Mouse (Mus musculus): ENCODE data around the gene Bicdl2. TPM values are rescaled to one million over a fixed set of nuclear protein-coding genes. Genes with fewer than 3 reads are reported as not detected.

The Bicdl2 gene
- polyA plus RNA-seq, 1 experiment from 2014 or later = 50.9 TPM

GRCm38 (mm10) chr17:23670516-23671074 lies 10.3 kb downstream of the Bicdl2 start:
- Histone ChIP-seq H3K4me1 (replicated peaks; ENCODE audit: control insufficient read depth, insufficient read depth) (peaks cover 8% of the 10 kb centered on the region), H3K27ac (replicated peaks) (no peak overlapping the region), H3K27me3 (ENCODE audit: control insufficient read depth, insufficient read depth, low read length) (no peaks in the 10 kb centered on the region), H3K4me3 (ENCODE audit: low read depth, low read length) (no peak overlapping the region), H3K36me3 (ENCODE audit: control insufficient read depth, insufficient read depth, low read length) (peaks cover 10% of the 10 kb centered on the region; the same call in 1 of the 2 replicates), H3K9me3 (ENCODE audit: control insufficient read depth, low read length) (no peaks in the 10 kb centered on the region), H3K9ac (ENCODE audit: low read length) (no peak overlapping the region), H3K4me2 (replicated peaks; ENCODE audit: low read depth) (no peak overlapping the region)
- WGBS = 89% methylated on average over 7 of the region's 7 CpGs
- no peak for DNase-seq (ENCODE audit: low spot score)
- TF ChIP-seq CTCF (IDR thresholded peaks at IDR 0.05; ENCODE audit: low read depth) = no peak
- TF ChIP-seq EP300 (optimal IDR thresholded peaks at IDR 0.05) = no peak
- no peak for ATAC-seq (ENCODE audit: low FRiP score, low TSS enrichment)

- Histone ChIP-seq H3K4me3 (ENCODE audit: low read depth, low read length) (no peak overlapping the region), H3K27me3 (ENCODE audit: control insufficient read depth, insufficient read depth, low read length) (no peaks in the 10 kb centered on the region), H3K9me3 (ENCODE audit: control insufficient read depth, low read length) (no peaks in the 10 kb centered on the region), H3K4me2 (replicated peaks; ENCODE audit: low read depth) (no peak overlapping the region), H3K4me1 (replicated peaks; ENCODE audit: control insufficient read depth, insufficient read depth) (peaks cover 8% of the 10 kb centered on the region), H3K27ac (replicated peaks) (no peak overlapping the region), H3K9ac (ENCODE audit: low read length) (no peak overlapping the region), H3K36me3 (ENCODE audit: control insufficient read depth, insufficient read depth, low read length) (peaks cover 10% of the 10 kb centered on the region; the same call in 1 of the 2 replicates)
- TF ChIP-seq EP300 (optimal IDR thresholded peaks at IDR 0.05) (no peak), CTCF (IDR thresholded peaks at IDR 0.05; ENCODE audit: low read depth) (no peak)
- DNase-seq (ENCODE audit: low spot score) = no peak
- ATAC-seq (ENCODE audit: low FRiP score, low TSS enrichment) = no peak
- WGBS = 94% methylated on average over 3 of the region's 3 CpGs
These were observed 11.2 kb downstream of the Bicdl2 start for GRCm38 (mm10) chr17:23671519-23671918.

GRCm38 (mm10) chr17:23672761-23673160 lies 12.5 kb downstream of the Bicdl2 start:
- no peak for ATAC-seq (ENCODE audit: low FRiP score, low TSS enrichment)
- 53% methylated on average over 3 of the region's 3 CpGs for WGBS
- no peaks in the 10 kb centered on the region for H3K27me3 ChIP-seq (ENCODE audit: control insufficient read depth, insufficient read depth, low read length)

GRCm38 (mm10) chr17:23673424-23674073 lies 13.2 kb downstream of the Bicdl2 start, which contains the start of the genes Hcfc1r1 and Thoc6:
Gene Hcfc1r1 (plus strand): TSS chr17:23673596.
Gene Thoc6 (minus strand): TSS chr17:23673882.
- TF ChIP-seq EP300 (optimal IDR thresholded peaks at IDR 0.05) = no peak
- TF ChIP-seq CTCF (IDR thresholded peaks at IDR 0.05; ENCODE audit: low read depth) = 0 out of 2 replicates have a peak, but pooled peaks have one; percentile 15
- peak; percentile 94 for ATAC-seq (ENCODE audit: low FRiP score, low TSS enrichment)
- DNase-seq (ENCODE audit: low spot score) = peak; percentile 92
- peak within 1 kb of the TSS; percentile 71 for H3K4me3 ChIP-seq (ENCODE audit: low read depth, low read length)
- H3K9me3 ChIP-seq (ENCODE audit: control insufficient read depth, low read length) = no peaks in the 10 kb centered on the region
- no peaks in the 10 kb centered on the region for H3K27me3 ChIP-seq (ENCODE audit: control insufficient read depth, insufficient read depth, low read length)
- H3K4me1 ChIP-seq (replicated peaks; ENCODE audit: control insufficient read depth, insufficient read depth) = peaks cover 11% of the 10 kb centered on the region
- H3K9ac ChIP-seq (ENCODE audit: low read length) = peak within 1 kb of the TSS; percentile 80
- H3K4me2 ChIP-seq (replicated peaks; ENCODE audit: low read depth) = peak within 1 kb of the TSS; percentile 93
- WGBS = under 1% methylated on average over 45 of the region's 45 CpGs
- peak within 1 kb of the TSS; percentile 91 for H3K27ac ChIP-seq (replicated peaks)
- peaks cover 6% of the 10 kb centered on the region; the same call in 1 of the 2 replicates for H3K36me3 ChIP-seq (ENCODE audit: control insufficient read depth, insufficient read depth, low read length)

More at GRCm38 (mm10) chr17:23672761-23673160, 12.5 kb downstream of the Bicdl2 start:
- Histone ChIP-seq H3K4me1 (replicated peaks; ENCODE audit: control insufficient read depth, insufficient read depth) (peaks cover 11% of the 10 kb centered on the region), H3K9ac (ENCODE audit: low read length) (no peak overlapping the region), H3K9me3 (ENCODE audit: control insufficient read depth, low read length) (no peaks in the 10 kb centered on the region), H3K4me3 (ENCODE audit: low read depth, low read length) (peak overlapping the region; percentile 71; the same call in 1 of the 2 replicates), H3K36me3 (ENCODE audit: control insufficient read depth, insufficient read depth, low read length) (peaks cover 6% of the 10 kb centered on the region; the same call in 1 of the 2 replicates), H3K27ac (replicated peaks) (no peak overlapping the region), H3K4me2 (replicated peaks; ENCODE audit: low read depth) (peak overlapping the region; percentile 93)
- no peak for TF ChIP-seq EP300 (optimal IDR thresholded peaks at IDR 0.05)
- TF ChIP-seq CTCF (IDR thresholded peaks at IDR 0.05; ENCODE audit: low read depth) = no peak
- no peak for DNase-seq (ENCODE audit: low spot score)

GRCm38 (mm10) chr17:23674271-23674952 lies 14.1 kb downstream of the Bicdl2 start:
- H3K9ac ChIP-seq (ENCODE audit: low read length) = peak overlapping the region; percentile 80
- TF ChIP-seq CTCF (IDR thresholded peaks at IDR 0.05; ENCODE audit: low read depth) = no peak
- TF ChIP-seq EP300 (optimal IDR thresholded peaks at IDR 0.05) = no peak
- H3K27me3 ChIP-seq (ENCODE audit: control insufficient read depth, insufficient read depth, low read length) = 0 out of 2 replicates have a peak, but pooled peaks cover under 1% of the 10 kb centered on the region
- 33% methylated on average over 9 of the region's 9 CpGs for WGBS
- ATAC-seq (ENCODE audit: low FRiP score, low TSS enrichment) (no peak), DNase-seq (ENCODE audit: low spot score) (no peak)
- peaks cover 12% of the 10 kb centered on the region for H3K4me1 ChIP-seq (replicated peaks; ENCODE audit: control insufficient read depth, insufficient read depth)
- peak overlapping the region; percentile 91 for H3K27ac ChIP-seq (replicated peaks)
- peaks cover 6% of the 10 kb centered on the region; the same call in 1 of the 2 replicates for H3K36me3 ChIP-seq (ENCODE audit: control insufficient read depth, insufficient read depth, low read length)
- peak overlapping the region; percentile 71 for H3K4me3 ChIP-seq (ENCODE audit: low read depth, low read length)
- H3K9me3 ChIP-seq (ENCODE audit: control insufficient read depth, low read length) = no peaks in the 10 kb centered on the region
- H3K4me2 ChIP-seq (replicated peaks; ENCODE audit: low read depth) = peak overlapping the region; percentile 93
